ENCODE assay signal across 23 mouse cellular contexts in genomic region chr8:93724896-93725489, GRCm38 (mm10).
DNase-seq lines count a peak whose midpoint lies in the region; ATAC-seq and TF ChIP-seq lines count a peak whose summit lies in the region.
"Had no signal": no experiment of that assay in that cellular context is flagged by ENCODE, and none has a peak within 500 bp of the region (broad histone marks: within the 10 kb centered on the region; RNA-seq: fewer than 3 reads in every experiment).

No protein-coding gene starts in this region.

- no peak for TF ChIP-seq CTCF in lung, embryonic 14.5 days (IDR thresholded peaks at IDR 0.05; ENCODE audit: low read depth)
- TF ChIP-seq CTCF in lung, adult 2 months (IDR thresholded peaks at IDR 0.05; ENCODE audit: insufficient read depth, low read length), result no peak

- no peak for ATAC-seq in lung, embryonic 14.5 days (ENCODE audit: insufficient read depth)
- no peak for ATAC-seq in CD4-positive, CD25-positive, alpha-beta regulatory T cell, adult 4 months
- ATAC-seq: activated CD4-positive, CD25-positive, alpha-beta regulatory T cell, adult 4 months; forebrain, embryonic 14.5 days; liver, postnatal 0 days had no signal

- H3K4me1 ChIP-seq in lung, embryonic 14.5 days (ENCODE audit: insufficient read depth), result no peaks in the 10 kb centered on the region
- no peaks in the 10 kb centered on the region for H3K4me1 ChIP-seq in lung, adult 2 months (ENCODE audit: control insufficient read depth, insufficient read depth, low read length)

- H3K4me2 ChIP-seq in lung, embryonic 14.5 days, result no peak overlapping the region
- H3K4me2 ChIP-seq: heart, embryonic 13.5 days; liver, embryonic 11.5 days; midbrain, embryonic 11.5 days; neural tube, embryonic 15.5 days had no signal

- H3K9me3 ChIP-seq in lung, embryonic 14.5 days (ENCODE audit: low read depth, low read length), result no peaks in the 10 kb centered on the region
- H3K9me3 ChIP-seq: heart, embryonic 13.5 days; neural tube, embryonic 15.5 days had no signal

- no peaks in the 10 kb centered on the region for H3K36me3 ChIP-seq in lung, embryonic 14.5 days (ENCODE audit: insufficient read depth)
- H3K36me3 ChIP-seq: heart, embryonic 13.5 days; neural tube, embryonic 15.5 days had no signal

- H3K27ac ChIP-seq in lung, embryonic 14.5 days (ENCODE audit: low read depth), result no peak overlapping the region
- H3K27ac ChIP-seq: heart, embryonic 13.5 days; kidney, postnatal 0 days; neural tube, embryonic 15.5 days had no signal

- 76% methylated on average over 15 of the region's 15 CpGs for WGBS in lung, embryonic 14.5 days
- 73% methylated on average over 15 of the region's 15 CpGs for WGBS in lung, adult 2 months

- no peaks in the 10 kb centered on the region for H3K27me3 ChIP-seq in lung, embryonic 14.5 days (ENCODE audit: insufficient read depth, low read length)
- H3K27me3 ChIP-seq: heart, embryonic 13.5 days; neural tube, embryonic 15.5 days had no signal

- DNase-seq in gastrocnemius, adult 18-20 months (ENCODE audit: low spot score), result peak; percentile 9
- no peak for DNase-seq in gastrocnemius, postnatal 4 days (ENCODE audit: low spot score in 2 of 2)
- DNase-seq in lung, embryonic 14.5 days, result peak; percentile 3
- DNase-seq in lung, adult 2 months, result no peak
- peak; percentile 40 for DNase-seq in adrenal gland, postnatal 14 days
- DNase-seq in fat pad, adult 2 months (ENCODE audit: extremely low read depth, low read depth, low spot score), result peak; percentile 81
- no peak for DNase-seq in cerebellum, postnatal 14 days
- DNase-seq: B cell, adult 2 months; cerebellum, adult 2 months; cerebellum, postnatal 36 days; heart, postnatal 14 days; kidney, adult 11 months; liver, postnatal 0 days; right cerebral cortex, postnatal 14 days; thymus, postnatal 14 days had no signal

- H3K4me3 ChIP-seq in lung, embryonic 14.5 days (ENCODE audit: low read depth, low read length), result no peak overlapping the region
- H3K4me3 ChIP-seq in lung, adult 2 months (replicated peaks; ENCODE audit: extremely low read depth, low read depth, low read length), result no peak overlapping the region
- H3K4me3 ChIP-seq: heart, embryonic 13.5 days; neural tube, embryonic 15.5 days had no signal

- TF ChIP-seq POLR2A in lung, adult 2 months (IDR thresholded peaks at IDR 0.05; ENCODE audit: borderline replicate concordance, extremely low read depth, low read depth, low read length), result no peak

- H3K9ac ChIP-seq in lung, embryonic 14.5 days, result no peak overlapping the region
- H3K9ac ChIP-seq: heart, embryonic 13.5 days; liver, postnatal 0 days; neural tube, embryonic 15.5 days had no signal

Comparison
In these comparisons a context has a peak if more than half of its experiments do, and no peak if none do; other contexts are left out.
1. DNase-seq: peak in gastrocnemius, adult 18-20 months (single experiment), lung, embryonic 14.5 days (single experiment), adrenal gland, postnatal 14 days (single experiment) and fat pad, adult 2 months (single experiment); none in gastrocnemius, postnatal 4 days (0 of 2), lung, adult 2 months (single experiment) and cerebellum, postnatal 14 days (0 of 2).